8 mouse cellular contexts compared by ENCODE assay signal in genomic region chr2:164486258-164487114, GRCm38 (mm10). TPM values are rescaled to one million over a fixed set of nuclear protein-coding genes. Genes with fewer than 3 reads are reported as not detected.
A peak's percentile ranks its signal among the peaks of the same experiment; 100 is the strongest.
DNase-seq lines count a peak whose midpoint lies in the region; ATAC-seq lines count a peak whose summit lies in the region.

No protein-coding gene starts in this region.

- peak overlapping the region; percentile 66 for H3K4me2 ChIP-seq in intestine, embryonic 14.5 days (ENCODE audit: low read length)

- H3K27me3 ChIP-seq in intestine, embryonic 14.5 days (replicated peaks; ENCODE audit: control insufficient read depth, insufficient read depth, low read length) = 0 out of 2 replicates have a peak, but pooled peaks cover 4% of the 10 kb centered on the region

- peak; percentile 64; the same call in 1 of the 2 replicates for ATAC-seq in intestine, embryonic 14.5 days (replicated peaks; ENCODE audit: low FRiP score, low TSS enrichment, low read depth)

- H3K4me3 ChIP-seq in intestine, embryonic 14.5 days (ENCODE audit: low read depth, low read length) = peak overlapping the region; percentile 68
- peak overlapping the region; percentile 42 for H3K4me3 ChIP-seq in macrophage (ENCODE audit: inconsistent target)

- H3K36me3 ChIP-seq in intestine, embryonic 14.5 days (ENCODE audit: control insufficient read depth, insufficient read depth, low read length) = peaks cover 4% of the 10 kb centered on the region; the same call in 1 of the 2 replicates
- H3K36me3 ChIP-seq in macrophage (ENCODE audit: inconsistent target) = peaks cover 14% of the 10 kb centered on the region

- H3K9ac ChIP-seq in intestine, embryonic 14.5 days (ENCODE audit: low read length) = peak overlapping the region; percentile 60

- intact Hi-C loops in gastrocnemius, postnatal 14 days (cut with DNase I; ENCODE audit: low total_unique reads) = no loop called here

- H3K4me1 ChIP-seq in intestine, embryonic 14.5 days (replicated peaks; ENCODE audit: control insufficient read depth, insufficient read depth, low read length) = peaks cover 5% of the 10 kb centered on the region; the same call in 1 of the 2 replicates

- WGBS in intestine, embryonic 14.5 days = under 1% methylated on average over 87 of the region's 90 CpGs
- WGBS in macrophage (ENCODE audit: missing documents) = 1% methylated on average over 61 of the region's 90 CpGs

- H3K79me2 ChIP-seq in macrophage (ENCODE audit: inconsistent target) = no peaks in the 10 kb centered on the region

- H3K27ac ChIP-seq in intestine, embryonic 14.5 days (ENCODE audit: low read depth) = no peak overlapping the region
- no peak overlapping the region for H3K27ac ChIP-seq in macrophage

- DNase-seq in spleen, adult 18-20 months = peak; percentile 22 to 47
- no peak for DNase-seq in spleen, postnatal 4 days (ENCODE audit: low spot score in 2 of 2)
- DNase-seq in cerebellum, postnatal 36 days = peak; percentile 74 to 82
- peak; percentile 68 for DNase-seq in gastrocnemius, postnatal 14 days
- DNase-seq in intestine, embryonic 14.5 days (ENCODE audit: low spot score) = peak; percentile 80
- DNase-seq in left cerebral cortex, adult 9 months (ENCODE audit: low spot score in 2 of 2) = peak; percentile 71 to 80
- DNase-seq in right cerebral cortex, postnatal 36 days (ENCODE audit: low spot score in 2 of 2) = peak; percentile 80 to 86

- no peaks in the 10 kb centered on the region for H3K9me3 ChIP-seq in intestine, embryonic 14.5 days (ENCODE audit: control insufficient read depth, low read length)

RNA-seq across cellular contexts. Expression of gene Dbndd2, which starts 0.6 kb away (rescaled TPM):
- 10 to 100 TPM; 14.6 to 20.6 TPM for total RNA-seq in gastrocnemius, postnatal 14 days (2021)
- polyA plus RNA-seq in intestine, embryonic 14.5 days (2014; fragmentation: Nextera tagmentation; extraction: Ambion mirVana) = 9.4 and 12.5 TPM in 2 replicates
- 1 to 10 TPM; 1.2 to 7.3 (median 3.6) TPM for total RNA-seq in macrophage (2018; cell fraction: chromatin; rRNA removed)
- total RNA-seq in macrophage (2018; cell fraction: cytosol; rRNA removed) = 10 to 100 TPM; 12.6 to 37.1 (median 24.2) TPM
- 10 to 100 TPM in 4 of 26 experiments, 1 to 10 TPM in 21, under 1 TPM in 1; 0.87 to 14.7 (median 6.1) TPM for total RNA-seq in macrophage (2018; cell fraction: nucleus; rRNA removed)
- polyA plus RNA-seq in macrophage (2018) = 13.0 to 46.6 TPM (median 28.5 TPM) in 3 replicates

RNA-seq across cellular contexts. Expression of gene Pigt, which starts 10.8 kb away (rescaled TPM):
- total RNA-seq in gastrocnemius, postnatal 14 days (2021) = 10 to 100 TPM; 36.8 to 41.0 TPM
- 72.4 and 79.7 TPM in 2 replicates for polyA plus RNA-seq in intestine, embryonic 14.5 days (2014; fragmentation: Nextera tagmentation; extraction: Ambion mirVana)
- total RNA-seq in macrophage (2018; cell fraction: chromatin; rRNA removed) = 10 to 100 TPM in 21 of 26 experiments, 1 to 10 TPM in 5; 5.1 to 35.6 (median 21.0) TPM
- 10 to 100 TPM; 38.0 to 69.2 (median 52.5) TPM for total RNA-seq in macrophage (2018; cell fraction: cytosol; rRNA removed)
- total RNA-seq in macrophage (2018; cell fraction: nucleus; rRNA removed) = 10 to 100 TPM; 23.3 to 86.1 (median 52.1) TPM
- 58.4 to 92.7 TPM (median 64.5 TPM) in 3 replicates for polyA plus RNA-seq in macrophage (2018)

RNA-seq across cellular contexts. Expression of gene Trp53tg5, which starts 13.0 kb away (rescaled TPM):
- total RNA-seq in gastrocnemius, postnatal 14 days (2021) = not detected
- polyA plus RNA-seq in intestine, embryonic 14.5 days (2014; fragmentation: Nextera tagmentation; extraction: Ambion mirVana) = not detected in 2 replicates
- total RNA-seq in macrophage (2018; cell fraction: chromatin; rRNA removed) = not detected
- not detected for total RNA-seq in macrophage (2018; cell fraction: cytosol; rRNA removed)
- total RNA-seq in macrophage (2018; cell fraction: nucleus; rRNA removed) = not detected
- not detected in 3 replicates for polyA plus RNA-seq in macrophage (2018)

RNA-seq across cellular contexts. Expression of gene Gm20458, which starts 25.7 kb away (rescaled TPM):
- total RNA-seq in gastrocnemius, postnatal 14 days (2021) = 1 to 10 TPM in 1 of 2 experiments, under 1 TPM in 1; 0.62 to 2.6 TPM
- polyA plus RNA-seq in intestine, embryonic 14.5 days (2014; fragmentation: Nextera tagmentation; extraction: Ambion mirVana) = 11.6 and 17.4 TPM in 2 replicates
- 1 to 10 TPM in 2 of 26 experiments, under 1 TPM in 2, not detected in 22; 0.80 to 2.1 (median 1.00) TPM for total RNA-seq in macrophage (2018; cell fraction: chromatin; rRNA removed)
- 10 to 100 TPM in 2 of 26 experiments, 1 to 10 TPM in 21, under 1 TPM in 2, not detected in 1; 0.24 to 13.8 (median 4.8) TPM for total RNA-seq in macrophage (2018; cell fraction: cytosol; rRNA removed)
- 1 to 10 TPM in 17 of 26 experiments, under 1 TPM in 1, not detected in 8; 0.64 to 8.1 (median 2.6) TPM for total RNA-seq in macrophage (2018; cell fraction: nucleus; rRNA removed)
- 0.30 TPM in 1 of 3 replicates, not detected in the others for polyA plus RNA-seq in macrophage (2018)

RNA-seq across cellular contexts. Expression of gene Sys1, which starts 29.7 kb away (rescaled TPM):
- total RNA-seq in gastrocnemius, postnatal 14 days (2021) = 10 to 100 TPM; 15.0 to 15.6 TPM
- 65.2 and 67.2 TPM in 2 replicates for polyA plus RNA-seq in intestine, embryonic 14.5 days (2014; fragmentation: Nextera tagmentation; extraction: Ambion mirVana)
- total RNA-seq in macrophage (2018; cell fraction: chromatin; rRNA removed) = 10 to 100 TPM in 21 of 26 experiments, 1 to 10 TPM in 5; 6.5 to 22.0 (median 12.5) TPM
- total RNA-seq in macrophage (2018; cell fraction: cytosol; rRNA removed) = 10 to 100 TPM; 18.2 to 41.3 (median 30.7) TPM
- total RNA-seq in macrophage (2018; cell fraction: nucleus; rRNA removed) = 10 to 100 TPM in 25 of 26 experiments, 1 to 10 TPM in 1; 9.1 to 26.2 (median 17.8) TPM
- polyA plus RNA-seq in macrophage (2018) = 6.9 to 30.0 TPM (median 27.8 TPM) in 3 replicates

Comparison
In these comparisons a context has a peak if more than half of its experiments do, and no peak if none do; other contexts are left out.
1. DNase-seq: peak in spleen, adult 18-20 months (2 of 2), cerebellum, postnatal 36 days (2 of 2), gastrocnemius, postnatal 14 days (single experiment), intestine, embryonic 14.5 days (single experiment), left cerebral cortex, adult 9 months (2 of 2) and right cerebral cortex, postnatal 36 days (2 of 2); none in spleen, postnatal 4 days (0 of 2).